Mouse (Mus musculus): ENCODE data around the gene Upk1a. TPM values are rescaled to one million over a fixed set of nuclear protein-coding genes. Genes with fewer than 3 reads are reported as not detected.

The Upk1a gene
- polyA plus RNA-seq, 1 experiment from 2014 or later, result 0.82 TPM

GRCm38 (mm10) chr7:30598786-30599185 lies 13.9 kb downstream of the Upk1a start, which contains the start of gene Zbtb32:
Gene Zbtb32 (minus strand): TSS chr7:30598909.
- H3K27ac ChIP-seq (replicated peaks), result peak within 1 kb of the TSS; percentile 27; the same call in 1 of the 2 replicates
- H3K4me2 ChIP-seq, result peak within 1 kb of the TSS; percentile 50
- 91% methylated on average over 12 of the region's 12 CpGs for WGBS
- no peaks in the 10 kb centered on the region for H3K9me3 ChIP-seq
- no peaks in the 10 kb centered on the region for H3K36me3 ChIP-seq
- H3K4me1 ChIP-seq (replicated peaks), result peaks cover 14% of the 10 kb centered on the region
- ATAC-seq (ENCODE audit: low FRiP score, low read depth), result no peak
- no peak within 1 kb of the TSS for H3K9ac ChIP-seq
- no peaks in the 10 kb centered on the region for H3K27me3 ChIP-seq
- peak within 1 kb of the TSS; percentile 23 for H3K4me3 ChIP-seq

DNA sequence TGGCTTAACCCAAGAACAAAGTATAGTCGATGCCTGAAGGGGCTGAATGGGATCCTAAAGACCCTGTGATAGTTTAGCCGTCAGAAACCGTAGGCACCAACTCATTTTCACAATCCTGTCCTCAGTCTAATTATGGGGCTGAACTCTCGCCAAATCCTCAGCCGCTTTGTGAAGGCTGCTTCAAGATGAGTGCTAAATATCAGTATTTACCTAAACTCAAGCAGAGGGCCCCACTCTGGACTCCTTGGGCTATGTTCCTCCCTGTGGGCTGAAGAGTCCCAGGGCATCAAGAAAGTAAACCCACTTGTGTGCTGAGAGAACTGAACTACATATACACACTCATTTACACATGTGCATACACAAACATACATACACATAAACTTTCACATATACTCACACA lies 15.8 kb downstream of the Upk1a start:
- Histone ChIP-seq H3K9ac (no peak overlapping the region), H3K9me3 (no peaks in the 10 kb centered on the region), H3K36me3 (no peaks in the 10 kb centered on the region), H3K27ac (replicated peaks) (no peak overlapping the region), H3K4me3 (no peak overlapping the region), H3K4me1 (replicated peaks) (peaks cover 14% of the 10 kb centered on the region), H3K4me2 (no peak overlapping the region), H3K27me3 (no peaks in the 10 kb centered on the region)
- 83% methylated on average over 5 of the region's 5 CpGs for WGBS
- ATAC-seq (ENCODE audit: low FRiP score, low read depth), result no peak

DNA sequence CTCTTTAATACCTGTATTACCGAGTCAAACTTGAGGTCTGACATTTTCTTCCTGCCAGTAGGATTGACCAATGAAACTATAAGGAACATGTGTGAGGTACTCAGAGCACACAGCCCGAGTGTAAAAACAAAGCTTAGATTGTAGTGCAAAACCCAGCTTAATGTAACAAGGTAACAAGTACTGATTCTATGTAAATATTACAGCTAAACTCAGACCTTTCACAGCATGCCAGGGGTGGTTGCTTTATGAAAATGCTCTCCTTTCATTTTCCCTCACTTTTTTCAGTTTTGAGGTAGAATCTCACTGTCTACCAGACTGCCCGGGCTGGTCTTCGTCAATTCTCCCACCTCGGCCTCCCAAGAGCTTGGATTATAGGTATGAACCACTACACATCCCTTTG lies 16.6 kb downstream of the Upk1a start:
- Histone ChIP-seq H3K27ac (replicated peaks) (no peak overlapping the region), H3K4me2 (no peak overlapping the region), H3K9me3 (no peaks in the 10 kb centered on the region), H3K36me3 (no peaks in the 10 kb centered on the region), H3K27me3 (no peaks in the 10 kb centered on the region), H3K4me1 (replicated peaks) (peaks cover 14% of the 10 kb centered on the region), H3K9ac (no peak overlapping the region), H3K4me3 (no peak overlapping the region)
- no peak for ATAC-seq (ENCODE audit: low FRiP score, low read depth)
- WGBS, result 90% methylated on average over 5 of the region's 5 CpGs

DNA sequence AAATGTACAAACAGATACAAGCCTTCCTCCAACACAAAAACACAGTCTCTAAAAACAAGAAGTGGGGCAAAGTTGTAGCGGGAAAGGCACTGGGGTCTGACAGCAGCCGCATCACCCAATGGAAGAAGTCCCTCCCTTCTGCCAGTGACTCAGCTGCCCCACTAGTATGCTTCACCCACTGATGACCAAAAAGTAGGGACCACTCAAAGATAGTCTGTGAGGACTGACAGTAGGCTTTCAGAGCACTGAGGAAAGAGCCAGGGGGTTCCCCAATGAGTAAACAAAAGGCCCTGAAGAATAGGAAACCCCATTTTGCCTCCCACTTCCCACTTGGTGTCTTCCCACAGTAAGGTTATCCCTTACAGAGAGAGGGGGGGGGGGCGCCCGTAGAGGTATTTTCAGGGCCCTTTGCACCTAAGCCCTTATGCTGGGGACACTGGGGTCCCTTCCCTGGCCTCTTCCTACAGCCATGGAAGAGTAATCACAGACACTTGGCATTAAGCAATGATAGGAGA lies 18.1 kb downstream of the Upk1a start:
- WGBS, result 73% methylated on average over 4 of the region's 4 CpGs
- Histone ChIP-seq H3K9ac (no peak overlapping the region), H3K4me2 (no peak overlapping the region), H3K27ac (replicated peaks) (no peak overlapping the region), H3K9me3 (no peaks in the 10 kb centered on the region), H3K4me1 (replicated peaks) (peaks cover 8% of the 10 kb centered on the region), H3K4me3 (no peak overlapping the region), H3K36me3 (no peaks in the 10 kb centered on the region), H3K27me3 (no peaks in the 10 kb centered on the region)
- no peak for ATAC-seq (ENCODE audit: low FRiP score, low read depth)

- H3K27ac ChIP-seq (replicated peaks), result no peak overlapping the region
- H3K4me2 ChIP-seq, result no peak overlapping the region
- WGBS, result 65% methylated on average over 10 of the region's 10 CpGs
- H3K9me3 ChIP-seq, result no peaks in the 10 kb centered on the region
- no peak for ATAC-seq (ENCODE audit: low FRiP score, low read depth)
- H3K4me1 ChIP-seq (replicated peaks), result peaks cover 8% of the 10 kb centered on the region
- no peak overlapping the region for H3K9ac ChIP-seq
- H3K4me3 ChIP-seq, result no peak overlapping the region
- H3K27me3 ChIP-seq, result no peaks in the 10 kb centered on the region
- H3K36me3 ChIP-seq, result no peaks in the 10 kb centered on the region
Observed at GRCm38 (mm10) chr7:30593579-30594509, 18.8 kb downstream of the Upk1a start.

GRCm38 (mm10) chr7:30592772-30593423 lies 19.7 kb downstream of the Upk1a start:
- H3K27ac ChIP-seq (replicated peaks), result no peak overlapping the region
- WGBS, result 59% methylated on average over 5 of the region's 5 CpGs

GRCm38 (mm10) chr7:30591605-30591951 lies 21.1 kb downstream of the Upk1a start:
- Histone ChIP-seq H3K4me1 (replicated peaks) (peaks cover 20% of the 10 kb centered on the region), H3K9me3 (no peaks in the 10 kb centered on the region), H3K4me3 (no peak overlapping the region), H3K36me3 (0 out of 2 replicates have a peak, but pooled peaks cover under 1% of the 10 kb centered on the region), H3K4me2 (no peak overlapping the region), H3K27ac (replicated peaks) (no peak overlapping the region), H3K27me3 (no peaks in the 10 kb centered on the region), H3K9ac (no peak overlapping the region)
- ATAC-seq (ENCODE audit: low FRiP score, low read depth), result no peak
- WGBS, result 37% methylated on average over 4 of the region's 4 CpGs

More at GRCm38 (mm10) chr7:30592772-30593423, 19.7 kb downstream of the Upk1a start:
- no peaks in the 10 kb centered on the region for H3K9me3 ChIP-seq
- no peak for ATAC-seq (ENCODE audit: low FRiP score, low read depth)
- no peak overlapping the region for H3K4me2 ChIP-seq
- no peaks in the 10 kb centered on the region for H3K27me3 ChIP-seq
- H3K9ac ChIP-seq, result no peak overlapping the region
- H3K4me3 ChIP-seq, result no peak overlapping the region
- H3K36me3 ChIP-seq, result no peaks in the 10 kb centered on the region
- peaks cover 8% of the 10 kb centered on the region for H3K4me1 ChIP-seq (replicated peaks)

DNA sequence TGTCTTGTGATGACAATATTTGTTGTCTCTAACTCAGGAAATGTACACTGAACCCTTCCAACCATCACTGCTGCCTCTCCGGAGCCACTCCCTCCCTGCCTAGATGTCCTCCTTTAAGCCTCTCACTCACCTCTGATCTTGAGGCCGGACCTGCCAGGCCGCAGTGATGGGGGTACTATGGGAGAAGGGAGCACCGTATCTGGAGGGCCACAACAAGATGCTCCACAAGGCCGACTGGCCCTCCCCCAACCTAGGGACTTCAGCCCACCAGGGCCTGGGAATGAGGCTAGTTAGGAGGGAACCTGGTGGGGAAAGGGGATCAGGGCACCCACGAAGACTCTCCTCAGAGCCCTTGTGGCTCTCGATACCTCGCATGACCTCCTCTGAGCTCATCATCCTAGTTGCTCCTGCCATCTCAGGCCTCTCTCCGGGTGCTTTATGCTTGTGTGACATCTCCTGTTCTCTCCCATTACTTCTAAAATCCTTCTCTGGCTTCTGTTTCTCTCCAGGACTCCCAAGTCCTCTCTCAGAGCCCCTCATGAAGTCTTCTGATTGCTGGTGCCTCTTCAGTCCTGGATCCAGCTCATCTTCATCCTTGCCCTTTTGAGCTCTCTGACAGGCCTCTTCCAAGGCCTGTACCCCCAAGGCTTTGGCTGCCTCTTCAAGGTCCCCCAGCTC lies 21.6 kb downstream of the Upk1a start:
- no peak for ATAC-seq (ENCODE audit: low FRiP score, low read depth)
- Histone ChIP-seq H3K9ac (no peak overlapping the region), H3K9me3 (no peaks in the 10 kb centered on the region), H3K27me3 (no peaks in the 10 kb centered on the region), H3K27ac (replicated peaks) (no peak overlapping the region), H3K4me1 (replicated peaks) (peaks cover 26% of the 10 kb centered on the region), H3K36me3 (0 out of 2 replicates have a peak, but pooled peaks cover 6% of the 10 kb centered on the region), H3K4me3 (no peak overlapping the region), H3K4me2 (no peak overlapping the region)
- WGBS, result 86% methylated on average over 9 of the region's 9 CpGs

- Histone ChIP-seq H3K4me1 (replicated peaks) (peaks cover 27% of the 10 kb centered on the region), H3K9ac (peak overlapping the region; percentile 97), H3K4me3 (peak overlapping the region; percentile 70), H3K36me3 (peaks cover 17% of the 10 kb centered on the region; the same call in 1 of the 2 replicates), H3K27ac (replicated peaks) (peak overlapping the region; percentile 92), H3K4me2 (peak overlapping the region; percentile 92), H3K9me3 (no peaks in the 10 kb centered on the region), H3K27me3 (no peaks in the 10 kb centered on the region)
- peak; percentile 54 for ATAC-seq (ENCODE audit: low FRiP score, low read depth)
- 30% methylated on average over 40 of the region's 40 CpGs for WGBS
Observed at GRCm38 (mm10) chr7:30589435-30590301, 23.0 kb downstream of the Upk1a start.

- peaks cover 27% of the 10 kb centered on the region for H3K4me1 ChIP-seq (replicated peaks)
- H3K9ac ChIP-seq, result peak within 1 kb of the TSS; percentile 97
- H3K4me2 ChIP-seq, result peak within 1 kb of the TSS; percentile 92
- H3K36me3 ChIP-seq, result peaks cover 25% of the 10 kb centered on the region
- no peaks in the 10 kb centered on the region for H3K27me3 ChIP-seq
- 1% methylated on average over 62 of the region's 68 CpGs for WGBS
- no peaks in the 10 kb centered on the region for H3K9me3 ChIP-seq
- peak within 1 kb of the TSS; percentile 70 for H3K4me3 ChIP-seq
- ATAC-seq (ENCODE audit: low FRiP score, low read depth), result peak; percentile 96
- H3K27ac ChIP-seq (replicated peaks), result peak within 1 kb of the TSS; percentile 92
Observed at GRCm38 (mm10) chr7:30588676-30589434, 23.8 kb downstream of the Upk1a start, which contains the start of gene Kmt2b. Gene Kmt2b (minus strand): TSS chr7:30588726.
